16 mouse cellular contexts compared by ENCODE assay signal in the genomic region with DNA sequence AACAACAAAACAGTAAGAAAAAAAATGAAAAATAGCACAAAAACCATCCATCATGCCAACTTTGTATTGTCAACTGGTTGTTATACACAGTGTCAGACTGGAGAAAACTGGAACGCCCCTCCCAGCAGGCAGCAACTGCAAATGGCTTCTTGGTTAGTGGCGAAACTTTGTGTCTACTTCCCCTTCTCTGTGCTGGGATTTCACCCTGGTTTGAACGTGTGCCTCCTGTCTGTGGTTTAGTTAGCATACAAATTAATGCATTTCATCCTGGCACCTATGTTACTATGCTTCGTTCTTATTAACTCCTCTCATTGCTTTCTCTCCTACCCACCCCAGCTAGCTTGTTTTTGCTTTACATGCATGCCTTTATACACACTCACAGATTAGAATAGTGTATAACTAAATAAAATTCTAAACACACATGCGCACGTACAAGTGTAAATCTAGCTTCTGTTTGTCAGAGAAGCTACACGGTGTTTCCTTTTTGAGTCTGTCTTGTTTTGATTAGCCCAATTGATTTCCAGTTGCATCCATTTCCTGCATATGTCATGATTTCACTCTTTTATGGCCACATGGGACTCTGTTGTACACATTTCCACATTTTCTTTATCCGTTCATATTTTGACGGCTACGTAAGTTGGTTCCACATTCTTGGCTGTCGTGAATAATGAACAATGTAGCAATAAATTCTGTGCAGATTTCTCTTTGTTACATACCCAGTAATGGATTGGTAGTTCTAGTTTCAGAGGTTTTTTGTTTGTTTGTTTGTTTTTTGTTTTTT. TPM values are rescaled to one million over a fixed set of nuclear protein-coding genes. Genes with fewer than 3 reads are reported as not detected.
DNase-seq lines count a peak whose midpoint lies in the region; ATAC-seq and TF ChIP-seq lines count a peak whose summit lies in the region.
"Had no signal": no experiment of that assay in that cellular context is flagged by ENCODE, and none has a peak within 500 bp of the region (broad histone marks: within the 10 kb centered on the region; RNA-seq: fewer than 3 reads in every experiment).

No protein-coding gene starts in this region.

- H3K27me3 ChIP-seq in limb, embryonic 13.5 days, result no peaks in the 10 kb centered on the region
- H3K27me3 ChIP-seq in limb, embryonic 10.5 days (ENCODE audit: low read depth, poor library complexity, severe bottlenecking), result no peaks in the 10 kb centered on the region
- H3K27me3 ChIP-seq in cerebellum, adult 2 months (ENCODE audit: control insufficient read depth, insufficient read depth, low read length), result no peaks in the 10 kb centered on the region
- H3K27me3 ChIP-seq in kidney, embryonic 16.5 days (ENCODE audit: insufficient read depth, low read length), result no peaks in the 10 kb centered on the region
- H3K27me3 ChIP-seq: forebrain, embryonic 12.5 days had no signal

- 62% methylated on average over 11 of the region's 11 CpGs for WGBS in limb, embryonic 13.5 days
- 83% methylated on average over 11 of the region's 11 CpGs for WGBS in limb, embryonic 10.5 days
- WGBS in cerebellum, adult 2 months, result 81% methylated on average over 11 of the region's 11 CpGs
- 65% methylated on average over 11 of the region's 11 CpGs for WGBS in kidney, embryonic 16.5 days

- H3K4me1 ChIP-seq in limb, embryonic 13.5 days, result peaks cover 7% of the 10 kb centered on the region
- H3K4me1 ChIP-seq in limb, embryonic 10.5 days, result peaks cover 12% of the 10 kb centered on the region
- H3K4me1 ChIP-seq in cerebellum, adult 2 months (ENCODE audit: control insufficient read depth, insufficient read depth, low read length), result peaks cover 3% of the 10 kb centered on the region; the same call in 1 of the 2 replicates
- 0 out of 2 replicates have a peak, but pooled peaks cover 6% of the 10 kb centered on the region for H3K4me1 ChIP-seq in kidney, embryonic 16.5 days (ENCODE audit: insufficient read depth, low read length)

- no peak for TF ChIP-seq POLR2A in cerebellum, adult 2 months (IDR thresholded peaks at IDR 0.05; ENCODE audit: borderline replicate concordance, insufficient read depth, low read length)

- no peak overlapping the region for H3K9ac ChIP-seq in limb, embryonic 13.5 days
- no peak overlapping the region for H3K9ac ChIP-seq in kidney, embryonic 16.5 days (replicated peaks; ENCODE audit: low read length)
- H3K9ac ChIP-seq: forebrain, embryonic 12.5 days had no signal

- DNase-seq in limb, embryonic 10.5 days (ENCODE audit: low spot score), result no peak
- DNase-seq in B cell, adult 2 months, result peak; percentile 42 to 46
- peak; percentile 9 to 12 for DNase-seq in monocyte, adult 2 months (ENCODE audit: low read depth in 1 of 2, low spot score in 2 of 2)
- DNase-seq in cerebellum, adult 2 months, result no peak
- DNase-seq in embryo, embryonic 10.5 days (ENCODE audit: low spot score), result no peak
- DNase-seq: adrenal gland, postnatal 10 days; embryo, embryonic 11 days; gastrocnemius, postnatal 10 days; left cerebral cortex, postnatal 4 days; retina, postnatal 1 day; thymus, postnatal 14 days had no signal

- no peak for ATAC-seq in limb, embryonic 13.5 days (ENCODE audit: low FRiP score, low read depth)
- peak; percentile 94 for ATAC-seq in granulocyte monocyte progenitor cell, adult 5-6 weeks (replicated peaks; ENCODE audit: poor library complexity, severe bottlenecking)
- no peak for ATAC-seq in kidney, embryonic 16.5 days (ENCODE audit: low FRiP score, low TSS enrichment)
- ATAC-seq: inflammation-experienced regulatory T-cells, adult 6 months had no signal

- peak overlapping the region; percentile 13 for H3K4me3 ChIP-seq in limb, embryonic 13.5 days
- no peak overlapping the region for H3K4me3 ChIP-seq in limb, embryonic 10.5 days
- no peak overlapping the region for H3K4me3 ChIP-seq in cerebellum, adult 2 months (replicated peaks; ENCODE audit: insufficient read depth, low read depth, low read length)
- no peak overlapping the region for H3K4me3 ChIP-seq in kidney, embryonic 16.5 days (ENCODE audit: low read length)
- H3K4me3 ChIP-seq: forebrain, embryonic 12.5 days had no signal

- no peak for TF ChIP-seq CTCF in cerebellum, adult 2 months (IDR thresholded peaks at IDR 0.05; ENCODE audit: borderline replicate concordance, insufficient read depth, low read depth, low read length)

- peak overlapping the region; percentile 41 for H3K4me2 ChIP-seq in limb, embryonic 13.5 days (replicated peaks)
- H3K4me2 ChIP-seq in kidney, embryonic 16.5 days (replicated peaks; ENCODE audit: low read depth, low read length), result no peak overlapping the region
- H3K4me2 ChIP-seq: forebrain, embryonic 12.5 days had no signal

- H3K27ac ChIP-seq in limb, embryonic 13.5 days, result no peak overlapping the region
- no peak overlapping the region for H3K27ac ChIP-seq in limb, embryonic 10.5 days
- H3K27ac ChIP-seq in cerebellum, adult 2 months (ENCODE audit: insufficient read depth, low read length), result no peak overlapping the region
- H3K27ac ChIP-seq in kidney, embryonic 16.5 days (ENCODE audit: low read length), result no peak overlapping the region
- H3K27ac ChIP-seq: forebrain, embryonic 12.5 days had no signal

- peaks cover 22% of the 10 kb centered on the region for H3K36me3 ChIP-seq in limb, embryonic 13.5 days
- H3K36me3 ChIP-seq in limb, embryonic 10.5 days, result peaks cover 4% of the 10 kb centered on the region; the same call in 1 of the 2 replicates
- 0 out of 2 replicates have a peak, but pooled peaks cover 2% of the 10 kb centered on the region for H3K36me3 ChIP-seq in kidney, embryonic 16.5 days (ENCODE audit: insufficient read depth, low read length)
- H3K36me3 ChIP-seq: forebrain, embryonic 12.5 days had no signal

- H3K9me3 ChIP-seq in limb, embryonic 13.5 days, result no peaks in the 10 kb centered on the region
- H3K9me3 ChIP-seq in limb, embryonic 10.5 days (replicated peaks), result no peaks in the 10 kb centered on the region
- no peaks in the 10 kb centered on the region for H3K9me3 ChIP-seq in kidney, embryonic 16.5 days (ENCODE audit: low read length)
- H3K9me3 ChIP-seq: forebrain, embryonic 12.5 days had no signal

RNA-seq across cellular contexts. Expression of a gene that starts 2.4 kb away (rescaled TPM):
- 16.3 and 17.6 TPM in 2 replicates for polyA plus RNA-seq in limb, embryonic 13.5 days (2015; fragmentation: Nextera tagmentation; extraction: Ambion mirVana)
- polyA plus RNA-seq in limb, embryonic 10.5 days (2016; fragmentation: Nextera tagmentation; extraction: Ambion mirVana), result 2.9 and 4.2 TPM in 2 replicates
- not detected in 2 replicates for total RNA-seq in granulocyte monocyte progenitor cell, adult 5-6 weeks (2014; fragmentation: Nextera tagmentation)
- not detected in 2 replicates for total RNA-seq in granulocyte monocyte progenitor cell, adult 5-6 weeks (2017)
- polyA plus RNA-seq in cerebellum, adult 2 months (2012; rRNA removed), result 2.4 and 3.0 TPM in 2 replicates
- 2.7 and 3.0 TPM in 2 replicates for polyA plus RNA-seq in kidney, embryonic 16.5 days (2015; fragmentation: Nextera tagmentation; extraction: Ambion mirVana)
- polyA plus RNA-seq: inflammation-experienced regulatory T-cells, adult 6 months had no signal

Comparison
In these comparisons a context has a peak if more than half of its experiments do, and no peak if none do; other contexts are left out.
1. DNase-seq: peak in B cell, adult 2 months (2 of 2) and monocyte, adult 2 months (2 of 2); none in limb, embryonic 10.5 days (single experiment), cerebellum, adult 2 months (0 of 2) and embryo, embryonic 10.5 days (single experiment).